Mouse (Mus musculus) spleen, adult 2 months (tissue): ENCODE data around the gene Ckm.

ENCODE experiments used
- CTCF ChIP-seq: fragments of 200-500 bp; IDR thresholded peaks from 2 replicates; pipeline ENCODE4 v1.5.1; 2011; ENCODE audit warnings: mild to moderate bottlenecking, inconsistent platforms; ENCODE audit not compliant: insufficient read depth, insufficient read length, insufficient replicate concordance; ENCODE audit errors: extremely low read depth
- POLR2A ChIP-seq: fragments of 200-500 bp; IDR thresholded peaks from 2 replicates; pipeline ENCODE4 v1.6.1; 2011; ENCODE audit warnings: low read depth, low read length, inconsistent platforms

DNA sequence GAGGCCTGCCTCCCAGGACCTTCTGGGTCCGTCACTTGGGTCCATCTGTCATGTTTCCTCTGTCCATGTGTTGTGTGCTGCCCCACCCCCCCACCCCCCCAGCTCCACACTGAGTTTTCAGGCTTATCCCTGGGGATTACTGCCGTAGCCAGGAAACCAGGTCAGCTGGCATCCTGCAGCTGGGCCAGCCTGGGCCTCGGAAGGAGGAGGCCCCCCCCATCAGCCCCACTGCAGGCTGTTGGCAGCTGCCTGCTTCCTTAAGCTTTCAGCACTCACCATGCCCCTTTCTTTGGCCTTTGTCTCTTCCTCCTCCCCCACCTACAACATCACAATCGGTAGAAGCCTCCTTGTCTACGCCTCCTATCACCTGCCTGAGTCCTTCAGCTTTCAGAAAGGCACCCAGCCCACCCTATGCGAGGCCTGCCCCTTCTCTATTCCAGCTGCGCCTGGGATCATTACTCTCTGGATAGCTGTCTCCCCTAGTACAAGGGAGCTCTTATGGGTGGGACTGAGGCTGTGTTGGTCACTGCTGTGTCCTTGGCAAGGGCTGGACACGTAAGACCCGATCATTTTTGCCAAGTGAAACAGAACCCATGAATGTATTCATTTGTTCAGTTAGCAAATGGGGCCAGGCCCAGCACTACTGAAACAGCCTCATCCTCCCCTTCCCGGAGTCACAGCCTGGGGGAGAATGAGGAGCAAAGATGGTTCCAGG is 15.7 kb upstream of the Ckm start:
- no peak for TF ChIP-seq CTCF
- TF ChIP-seq POLR2A: no peak
